Mouse (Mus musculus): Measurements from ENCODE around the gene Dock2. TPM values are rescaled to one million over a fixed set of nuclear protein-coding genes. Genes with fewer than 3 reads are reported as not detected.

Dock2 gene
- polyA plus RNA-seq, 1 experiment from 2014 or later = 0.72 TPM

GRCm38 (mm10) chr11:34431978-34432377, 351.7 kb downstream of the Dock2 start:
- ATAC-seq = no peak
- H3K4me2 ChIP-seq (ENCODE audit: low read length) = no peak overlapping the region
- 88% methylated on average over 2 of the region's 2 CpGs for WGBS
- no peak overlapping the region for H3K27ac ChIP-seq (ENCODE audit: low read length)
- H3K9ac ChIP-seq (replicated peaks; ENCODE audit: low read depth, low read length) = no peak overlapping the region
- no peak overlapping the region for H3K4me3 ChIP-seq (replicated peaks; ENCODE audit: low read length)
- H3K27me3 ChIP-seq (replicated peaks; ENCODE audit: control insufficient read depth, insufficient read depth, low read length) = no peaks in the 10 kb centered on the region
- no peaks in the 10 kb centered on the region for H3K36me3 ChIP-seq (ENCODE audit: control insufficient read depth, insufficient read depth)
- H3K4me1 ChIP-seq (replicated peaks; ENCODE audit: control insufficient read depth, insufficient read depth, low read length) = no peaks in the 10 kb centered on the region
- no peaks in the 10 kb centered on the region; the same call in 1 of the 2 replicates for H3K9me3 ChIP-seq (ENCODE audit: control insufficient read depth, low read length)

- no peak for ATAC-seq
- Histone ChIP-seq H3K27ac (ENCODE audit: low read length) (no peak overlapping the region), H3K9me3 (ENCODE audit: control insufficient read depth, low read length) (no peaks in the 10 kb centered on the region; the same call in 1 of the 2 replicates), H3K4me1 (replicated peaks; ENCODE audit: control insufficient read depth, insufficient read depth, low read length) (no peaks in the 10 kb centered on the region), H3K9ac (replicated peaks; ENCODE audit: low read depth, low read length) (no peak overlapping the region), H3K4me2 (ENCODE audit: low read length) (no peak overlapping the region), H3K27me3 (replicated peaks; ENCODE audit: control insufficient read depth, insufficient read depth, low read length) (no peaks in the 10 kb centered on the region), H3K4me3 (replicated peaks; ENCODE audit: low read length) (no peak overlapping the region), H3K36me3 (ENCODE audit: control insufficient read depth, insufficient read depth) (no peaks in the 10 kb centered on the region)
- 76% methylated on average over 5 of the region's 5 CpGs for WGBS
These were observed 352.3 kb downstream of the Dock2 start for GRCm38 (mm10) chr11:34431371-34431770.

- Histone ChIP-seq H3K4me2 (ENCODE audit: low read length) (no peak overlapping the region), H3K4me3 (replicated peaks; ENCODE audit: low read length) (no peak overlapping the region), H3K9ac (replicated peaks; ENCODE audit: low read depth, low read length) (no peak overlapping the region), H3K9me3 (ENCODE audit: control insufficient read depth, low read length) (no peaks in the 10 kb centered on the region; the same call in 1 of the 2 replicates), H3K27me3 (replicated peaks; ENCODE audit: control insufficient read depth, insufficient read depth, low read length) (no peaks in the 10 kb centered on the region), H3K36me3 (ENCODE audit: control insufficient read depth, insufficient read depth) (no peaks in the 10 kb centered on the region), H3K27ac (ENCODE audit: low read length) (no peak overlapping the region), H3K4me1 (replicated peaks; ENCODE audit: control insufficient read depth, insufficient read depth, low read length) (no peaks in the 10 kb centered on the region)
- ATAC-seq = no peak
- 86% methylated on average over 4 of the region's 4 CpGs for WGBS
These were observed 352.8 kb downstream of the Dock2 start for GRCm38 (mm10) chr11:34430940-34431339.

- H3K27me3 ChIP-seq (replicated peaks; ENCODE audit: control insufficient read depth, insufficient read depth, low read length) = no peaks in the 10 kb centered on the region
- H3K36me3 ChIP-seq (ENCODE audit: control insufficient read depth, insufficient read depth) = no peaks in the 10 kb centered on the region
- WGBS = 89% methylated on average over 5 of the region's 5 CpGs
- no peak overlapping the region for H3K9ac ChIP-seq (replicated peaks; ENCODE audit: low read depth, low read length)
- no peaks in the 10 kb centered on the region for H3K4me1 ChIP-seq (replicated peaks; ENCODE audit: control insufficient read depth, insufficient read depth, low read length)
- no peak overlapping the region for H3K4me3 ChIP-seq (replicated peaks; ENCODE audit: low read length)
- no peak for ATAC-seq
- H3K4me2 ChIP-seq (ENCODE audit: low read length) = no peak overlapping the region
- H3K9me3 ChIP-seq (ENCODE audit: control insufficient read depth, low read length) = no peaks in the 10 kb centered on the region; the same call in 1 of the 2 replicates
- no peak overlapping the region for H3K27ac ChIP-seq (ENCODE audit: low read length)
These were observed 356.5 kb downstream of the Dock2 start for GRCm38 (mm10) chr11:34427212-34427611.

- ATAC-seq = no peak
- H3K27ac ChIP-seq (ENCODE audit: low read length) = no peak overlapping the region
- 0 out of 2 replicates have a peak, but pooled peaks cover 4% of the 10 kb centered on the region for H3K4me1 ChIP-seq (replicated peaks; ENCODE audit: control insufficient read depth, insufficient read depth, low read length)
These were observed 359.1 kb downstream of the Dock2 start for GRCm38 (mm10) chr11:34424546-34424945.

GRCm38 (mm10) chr11:34421061-34421460, 362.6 kb downstream of the Dock2 start:
- Histone ChIP-seq H3K27me3 (replicated peaks; ENCODE audit: control insufficient read depth, insufficient read depth, low read length) (no peaks in the 10 kb centered on the region), H3K4me3 (replicated peaks; ENCODE audit: low read length) (no peak overlapping the region), H3K9ac (replicated peaks; ENCODE audit: low read depth, low read length) (no peak overlapping the region), H3K36me3 (ENCODE audit: control insufficient read depth, insufficient read depth) (no peaks in the 10 kb centered on the region), H3K9me3 (ENCODE audit: control insufficient read depth, low read length) (no peaks in the 10 kb centered on the region), H3K4me1 (replicated peaks; ENCODE audit: control insufficient read depth, insufficient read depth, low read length) (peaks cover 8% of the 10 kb centered on the region), H3K4me2 (ENCODE audit: low read length) (no peak overlapping the region), H3K27ac (ENCODE audit: low read length) (no peak overlapping the region)
- WGBS = 19% methylated on average over 6 of the region's 6 CpGs
- ATAC-seq = peak; percentile 39; the same call in 1 of the 2 replicates

More at GRCm38 (mm10) chr11:34424546-34424945, 359.1 kb downstream of the Dock2 start:
- H3K27me3 ChIP-seq (replicated peaks; ENCODE audit: control insufficient read depth, insufficient read depth, low read length) = no peaks in the 10 kb centered on the region
- no peaks in the 10 kb centered on the region; the same call in 1 of the 2 replicates for H3K9me3 ChIP-seq (ENCODE audit: control insufficient read depth, low read length)
- H3K4me3 ChIP-seq (replicated peaks; ENCODE audit: low read length) = no peak overlapping the region
- WGBS = 35% methylated on average over 1 of the region's 1 CpGs
- no peaks in the 10 kb centered on the region for H3K36me3 ChIP-seq (ENCODE audit: control insufficient read depth, insufficient read depth)
- no peak overlapping the region for H3K4me2 ChIP-seq (ENCODE audit: low read length)
- no peak overlapping the region for H3K9ac ChIP-seq (replicated peaks; ENCODE audit: low read depth, low read length)

GRCm38 (mm10) chr11:34416619-34416979, 367.1 kb downstream of the Dock2 start:
- H3K4me3 ChIP-seq (replicated peaks; ENCODE audit: low read length) = no peak overlapping the region
- H3K4me2 ChIP-seq (ENCODE audit: low read length) = no peak overlapping the region
- H3K4me1 ChIP-seq (replicated peaks; ENCODE audit: control insufficient read depth, insufficient read depth, low read length) = peaks cover 10% of the 10 kb centered on the region
- H3K36me3 ChIP-seq (ENCODE audit: control insufficient read depth, insufficient read depth) = no peaks in the 10 kb centered on the region
- H3K27ac ChIP-seq (ENCODE audit: low read length) = no peak overlapping the region
- no peaks in the 10 kb centered on the region for H3K9me3 ChIP-seq (ENCODE audit: control insufficient read depth, low read length)
- H3K27me3 ChIP-seq (replicated peaks; ENCODE audit: control insufficient read depth, insufficient read depth, low read length) = no peaks in the 10 kb centered on the region
- no peak for ATAC-seq
- no peak overlapping the region for H3K9ac ChIP-seq (replicated peaks; ENCODE audit: low read depth, low read length)
- WGBS = 66% methylated on average over 3 of the region's 3 CpGs

GRCm38 (mm10) chr11:34415884-34416618, 367.6 kb downstream of the Dock2 start:
- H3K4me2 ChIP-seq (ENCODE audit: low read length) = no peak overlapping the region
- no peaks in the 10 kb centered on the region for H3K36me3 ChIP-seq (ENCODE audit: control insufficient read depth, insufficient read depth)
- ATAC-seq = peak; percentile 64
- 22% methylated on average over 9 of the region's 9 CpGs for WGBS
- no peak overlapping the region for H3K9ac ChIP-seq (replicated peaks; ENCODE audit: low read depth, low read length)
- H3K4me1 ChIP-seq (replicated peaks; ENCODE audit: control insufficient read depth, insufficient read depth, low read length) = peaks cover 10% of the 10 kb centered on the region
- no peaks in the 10 kb centered on the region for H3K27me3 ChIP-seq (replicated peaks; ENCODE audit: control insufficient read depth, insufficient read depth, low read length)
- no peak overlapping the region for H3K4me3 ChIP-seq (replicated peaks; ENCODE audit: low read length)
- H3K9me3 ChIP-seq (ENCODE audit: control insufficient read depth, low read length) = no peaks in the 10 kb centered on the region
- no peak overlapping the region for H3K27ac ChIP-seq (ENCODE audit: low read length)

- H3K27ac ChIP-seq (ENCODE audit: low read length) = no peak overlapping the region
- H3K4me3 ChIP-seq (replicated peaks; ENCODE audit: low read length) = no peak overlapping the region
- ATAC-seq = 0 out of 2 replicates have a peak, but pooled peaks have one; percentile 33
- no peaks in the 10 kb centered on the region for H3K27me3 ChIP-seq (replicated peaks; ENCODE audit: control insufficient read depth, insufficient read depth, low read length)
- no peaks in the 10 kb centered on the region for H3K4me1 ChIP-seq (replicated peaks; ENCODE audit: control insufficient read depth, insufficient read depth, low read length)
- 22% methylated on average over 5 of the region's 5 CpGs for WGBS
- no peaks in the 10 kb centered on the region for H3K36me3 ChIP-seq (ENCODE audit: control insufficient read depth, insufficient read depth)
- no peak overlapping the region for H3K9ac ChIP-seq (replicated peaks; ENCODE audit: low read depth, low read length)
- no peaks in the 10 kb centered on the region for H3K9me3 ChIP-seq (ENCODE audit: control insufficient read depth, low read length)
- H3K4me2 ChIP-seq (ENCODE audit: low read length) = no peak overlapping the region
These were observed 376.8 kb downstream of the Dock2 start for GRCm38 (mm10) chr11:34406850-34407249.

Data from forebrain, embryonic 16.5 days (tissue).